Mouse (Mus musculus): Measurements from ENCODE around the gene Traf3ip2.

DNA sequence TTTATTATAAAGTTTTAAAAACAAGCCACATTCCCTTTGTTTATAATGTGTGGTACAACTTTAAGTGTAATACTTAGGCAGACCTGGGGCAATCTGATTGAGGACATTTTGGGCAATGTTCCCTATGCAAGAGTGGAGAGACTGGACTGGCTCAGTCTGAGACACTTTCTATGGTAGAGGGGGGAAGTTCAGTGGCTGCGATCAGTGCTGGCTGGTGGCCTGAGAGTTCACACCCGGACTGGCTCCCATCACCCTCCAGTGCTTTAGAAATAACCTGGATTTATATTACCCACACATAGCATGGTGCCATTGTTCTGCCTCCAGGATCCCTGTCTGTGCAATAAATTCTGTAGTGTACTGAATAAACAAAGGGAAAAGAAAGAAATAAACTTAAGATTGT, 603 bp upstream of the Traf3ip2 start:
- TF ChIP-seq TAL1 (IDR thresholded peaks at IDR 0.05; ENCODE audit: low read length) (no peak), GATA1 (IDR thresholded peaks at IDR 0.05; ENCODE audit: low read length) (no peak)
